Mouse (Mus musculus) hindbrain, embryonic 12.5 days (tissue): Measurements from ENCODE around the gene Bcl9l. TPM values are rescaled to one million over a fixed set of nuclear protein-coding genes. Genes with fewer than 3 reads are reported as not detected.

Source experiments
- ATAC-seq: fragments of 200-750 bp; cut with Nextera tagmentation; 2 replicates; pipeline ENCODE4 v1.8.0; 2017; ENCODE audit warnings: moderate TSS enrichment; ENCODE audit not compliant: low FRiP score
- H3K27ac ChIP-seq: fragments of 300-500 bp; sonication (generic); 2 replicates; pipeline ENCODE4 v1.5.1; 2016; ENCODE audit warnings: mild to moderate bottlenecking
- H3K27me3 ChIP-seq: fragments of 300-500 bp; sonication (generic); 2 replicates; pipeline ENCODE4 v1.6.1; 2016; ENCODE audit warnings: mild to moderate bottlenecking
- H3K36me3 ChIP-seq: fragments of 300-500 bp; sonication (generic); 2 replicates; pipeline ENCODE4 v1.6.1; 2016; ENCODE audit warnings: mild to moderate bottlenecking
- H3K4me1 ChIP-seq: fragments of 300-500 bp; sonication (generic); 2 replicates; pipeline ENCODE4 v1.6.1; 2016
- H3K4me2 ChIP-seq: fragments of 300-500 bp; sonication (generic); replicated peaks from 2 replicates; pipeline ENCODE4 v1.6.1; 2016; ENCODE audit warnings: mild to moderate bottlenecking
- H3K4me3 ChIP-seq: fragments of 300-500 bp; sonication (generic); 2 replicates; pipeline ENCODE4 v1.5.1; 2016; ENCODE audit warnings: mild to moderate bottlenecking
- H3K9ac ChIP-seq: fragments of 300-500 bp; sonication (generic); 2 replicates; pipeline ENCODE4 v1.6.1; 2016; ENCODE audit warnings: mild to moderate bottlenecking, moderate library complexity
- H3K9me3 ChIP-seq: fragments of 300-500 bp; sonication (generic); replicated peaks from 2 replicates; pipeline ENCODE4 v1.6.1; 2016; ENCODE audit warnings: mild to moderate bottlenecking
- WGBS: fragments of 180-500 bp; shearing (Covaris S2); methylation state at CpG from one replicate; pipeline ENCODE4 v1.1.7; 2016; 5-methylcytosine and 5-hydroxymethylcytosine counted together
- polyA plus RNA-seq: library from polyadenylated mRNA; unstranded; fragments of >200 nt; fragmentation: Nextera tagmentation; extraction: Ambion mirVana; gene quantifications from 2 replicates; pipeline ENCODE4 v1.2.1, GENCODE M21; 2016

Gene Bcl9l
- polyA plus RNA-seq, 1 experiment from 2014 or later, result 12.3 TPM

DNA sequence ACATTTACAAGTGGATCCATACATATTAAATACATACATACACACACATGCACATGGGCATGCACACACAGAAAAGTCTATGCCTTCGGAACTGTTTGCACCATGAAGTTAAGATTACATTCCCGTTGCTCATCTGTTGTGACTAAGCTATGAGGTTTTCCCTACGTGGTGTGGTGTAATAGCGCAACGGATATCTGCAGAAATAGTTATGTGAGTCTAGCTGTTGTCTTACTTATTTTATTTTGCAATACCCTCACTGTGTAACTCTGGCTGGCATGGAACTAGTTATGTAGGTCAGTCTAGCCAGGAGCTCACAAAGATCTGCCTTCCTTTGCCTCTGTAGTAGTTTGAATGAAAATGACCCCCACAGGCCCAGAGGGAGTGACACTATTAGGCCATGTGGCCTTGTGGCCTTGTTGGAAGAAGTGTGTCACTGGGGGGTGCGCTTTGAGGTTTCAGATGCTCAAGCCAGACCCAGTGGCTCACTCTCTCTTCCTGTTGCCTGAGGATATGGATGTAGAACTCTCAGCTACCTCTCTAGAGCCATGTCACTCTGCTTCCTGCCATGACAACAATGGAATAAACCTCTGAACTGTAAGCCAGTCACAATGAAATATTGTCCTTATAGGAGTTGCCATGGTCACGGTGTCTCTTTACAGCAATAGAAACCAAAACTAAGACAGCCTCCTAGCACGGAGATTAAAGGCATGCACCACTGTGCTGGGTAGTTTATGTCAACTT is 66.0 kb downstream of the Bcl9l start:
- Histone ChIP-seq H3K4me3 (no peak overlapping the region), H3K4me2 (no peak overlapping the region), H3K27ac (no peak overlapping the region), H3K9me3 (no peaks in the 10 kb centered on the region), H3K4me1 (no peaks in the 10 kb centered on the region), H3K9ac (no peak overlapping the region), H3K27me3 (no peaks in the 10 kb centered on the region), H3K36me3 (no peaks in the 10 kb centered on the region)
- no peak for ATAC-seq
- 89% methylated on average over 8 of the region's 8 CpGs for WGBS

DNA sequence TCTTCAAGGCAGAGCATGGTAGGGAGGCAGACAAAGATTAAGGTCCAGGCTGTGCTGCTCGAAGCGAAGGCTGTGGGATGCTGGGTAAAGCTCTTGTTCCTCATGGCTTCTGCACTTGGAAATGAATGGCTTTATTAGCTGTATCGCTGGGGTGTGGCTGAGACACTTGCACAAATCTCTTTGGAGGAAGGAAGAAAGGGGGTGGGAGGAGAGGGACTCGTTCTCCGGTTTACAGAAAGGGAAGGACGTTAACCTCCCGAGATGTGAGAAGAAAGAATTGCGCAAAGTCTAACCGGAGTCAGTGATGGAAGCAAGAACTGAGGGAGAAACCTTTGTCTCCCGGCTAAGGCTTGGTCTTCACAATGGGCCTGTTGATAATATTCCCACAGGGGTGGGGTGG is 68.5 kb downstream of the Bcl9l start:
- Histone ChIP-seq H3K4me2 (no peak overlapping the region), H3K27ac (no peak overlapping the region), H3K4me1 (no peaks in the 10 kb centered on the region), H3K9ac (no peak overlapping the region), H3K4me3 (no peak overlapping the region), H3K36me3 (no peaks in the 10 kb centered on the region), H3K9me3 (no peaks in the 10 kb centered on the region), H3K27me3 (no peaks in the 10 kb centered on the region)
- no peak for ATAC-seq
- 87% methylated on average over 10 of the region's 10 CpGs for WGBS

DNA sequence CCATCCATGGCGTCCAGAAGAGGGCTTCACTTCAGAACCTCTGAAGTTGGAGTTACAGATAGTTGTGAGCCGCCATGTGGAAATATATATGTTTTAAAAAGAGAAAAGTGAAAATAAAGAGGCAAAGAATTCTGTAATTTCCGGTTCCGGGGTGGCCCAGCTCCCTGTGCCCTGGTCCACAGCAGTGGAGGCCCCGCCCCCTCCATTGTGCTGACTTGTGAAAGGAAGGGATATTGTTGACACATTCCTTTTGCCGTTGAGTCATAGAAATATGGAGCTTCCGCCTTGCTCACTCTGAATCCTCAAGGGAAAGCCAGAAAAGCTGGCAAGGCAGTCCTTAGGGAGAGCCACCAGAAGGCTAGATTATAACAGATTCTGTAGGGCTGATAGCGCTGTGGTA is 69.5 kb downstream of the Bcl9l start:
- no peaks in the 10 kb centered on the region for H3K9me3 ChIP-seq
- ATAC-seq, result no peak
- H3K4me2 ChIP-seq, result no peak overlapping the region
- no peak overlapping the region for H3K4me3 ChIP-seq
- no peaks in the 10 kb centered on the region for H3K27me3 ChIP-seq
- H3K27ac ChIP-seq, result no peak overlapping the region
- WGBS, result 85% methylated on average over 8 of the region's 8 CpGs
- no peaks in the 10 kb centered on the region for H3K36me3 ChIP-seq
- H3K4me1 ChIP-seq, result no peaks in the 10 kb centered on the region
- H3K9ac ChIP-seq, result no peak overlapping the region

Other genes with a start within 250 kb of the Bcl9l start
- 26.2 and 30.5 TPM in 2 replicates for gene Cbl, start 248.8 kb upstream of the Bcl9l start, polyA plus RNA-seq
- gene Ccdc153, start 242.1 kb upstream of the Bcl9l start, polyA plus RNA-seq, result not detected in 2 replicates
- gene Pdzd3, start 231.4 kb upstream of the Bcl9l start, polyA plus RNA-seq, result 0.15 TPM in 1 of 2 replicates, not detected in the other
- gene Nlrx1, start 214.2 kb upstream of the Bcl9l start, polyA plus RNA-seq, result 5.1 and 5.6 TPM in 2 replicates
- 12.9 and 13.5 TPM in 2 replicates for gene Abcg4, start 194.2 kb upstream of the Bcl9l start, polyA plus RNA-seq
- gene Hinfp, start 177.2 kb upstream of the Bcl9l start, polyA plus RNA-seq, result 28.9 and 32.5 TPM in 2 replicates
- gene C2cd2l, start 162.5 kb upstream of the Bcl9l start, polyA plus RNA-seq, result 20.2 and 22.2 TPM in 2 replicates
- gene Dpagt1, start 156.8 kb upstream of the Bcl9l start, polyA plus RNA-seq, result 37.3 and 41.3 TPM in 2 replicates
- gene H2afx, start 148.1 kb upstream of the Bcl9l start, polyA plus RNA-seq, result 273 and 290 TPM in 2 replicates
- 99.4 and 103 TPM in 2 replicates for gene Hmbs, start 138.6 kb upstream of the Bcl9l start, polyA plus RNA-seq
- 35.2 and 36.2 TPM in 2 replicates for gene Vps11, start 121.2 kb upstream of the Bcl9l start, polyA plus RNA-seq
- gene Hyou1, start 103.3 kb upstream of the Bcl9l start, polyA plus RNA-seq, result 35.8 and 39.1 TPM in 2 replicates
- 38.7 TPM in 2 replicates for gene Slc37a4, start 86.0 kb upstream of the Bcl9l start, polyA plus RNA-seq
- 1,265 and 1,340 TPM in 2 replicates for gene Rps25, start 75.7 kb upstream of the Bcl9l start, polyA plus RNA-seq
- gene Trappc4, start 75.2 kb upstream of the Bcl9l start, polyA plus RNA-seq, result 256 and 259 TPM in 2 replicates
- 32.9 and 36.7 TPM in 2 replicates for gene Ccdc84, start 64.3 kb upstream of the Bcl9l start, polyA plus RNA-seq
- not detected in 2 replicates for gene Foxr1, start 41.7 kb upstream of the Bcl9l start, polyA plus RNA-seq
- gene Upk2, start 27.8 kb upstream of the Bcl9l start, polyA plus RNA-seq, result not detected in 2 replicates
- not detected in 2 replicates for gene Cxcr5, start 79.1 kb downstream of the Bcl9l start, polyA plus RNA-seq
- 25.9 and 26.8 TPM in 2 replicates for gene Ddx6, start 122.1 kb downstream of the Bcl9l start, polyA plus RNA-seq
- not detected in 2 replicates for gene Treh, start 190.4 kb downstream of the Bcl9l start, polyA plus RNA-seq